Mouse (Mus musculus) thymus, adult 18-20 months (tissue): Measurements from ENCODE around the gene Grik5.
A peak's percentile ranks its signal among the peaks of the same experiment; 100 is the strongest.

Experiments
- DNase-seq, 2 experiments: peaks; one replicate each; pipeline ENCODE4 v3.0.0; 2022; ENCODE audit warnings: mixed read lengths in 2 of 2

Grik5 gene

DNA sequence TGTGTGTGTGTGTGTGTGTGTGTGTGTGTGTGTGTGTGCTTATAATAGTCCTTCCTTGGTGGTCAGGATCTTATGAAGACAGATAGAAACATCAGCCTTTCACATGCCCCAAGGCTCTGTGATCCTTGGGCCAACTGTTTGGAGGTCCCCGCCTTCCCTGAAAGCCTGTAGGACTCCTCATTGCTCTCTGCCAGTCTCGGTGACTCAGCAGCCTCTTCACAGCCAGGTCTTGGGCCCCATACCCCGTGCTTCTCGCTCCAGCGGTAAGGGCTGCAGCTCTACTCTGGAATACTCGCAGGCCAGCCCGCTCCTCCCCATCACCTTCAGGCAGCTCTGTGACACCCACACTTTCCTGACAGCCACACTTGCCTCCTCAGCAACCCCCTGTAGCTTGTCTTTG lies 45.7 kb downstream of the Grik5 start:
- no peak for DNase-seq

DNA sequence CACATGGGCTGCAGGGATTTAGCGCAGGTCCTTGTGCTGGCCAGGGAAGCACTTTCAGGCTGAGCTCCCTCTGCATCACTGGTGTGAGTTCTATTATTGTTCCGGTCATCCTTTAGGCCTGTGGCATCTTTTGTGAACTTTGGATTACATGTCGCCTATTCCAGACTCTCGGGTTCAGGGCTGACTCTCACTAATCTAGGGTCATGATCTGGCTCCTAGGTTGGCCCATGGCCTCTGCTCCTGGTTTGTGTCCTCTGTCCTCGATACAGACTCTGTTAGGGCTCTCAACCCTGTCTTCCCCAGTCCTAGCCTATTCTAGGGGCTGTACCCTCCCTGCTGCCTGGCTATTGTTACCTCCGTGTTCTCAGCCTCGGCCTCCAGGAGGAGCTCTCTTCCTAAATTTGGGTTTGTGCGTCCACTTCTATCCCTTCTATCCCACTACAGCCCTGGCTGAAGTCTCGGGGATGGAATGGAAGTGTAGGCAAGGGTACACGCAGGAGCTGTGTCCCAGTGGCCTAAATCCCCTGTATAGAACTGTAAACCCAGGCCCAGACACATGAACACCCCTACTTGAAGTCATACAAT lies 46.2 kb downstream of the Grik5 start:
- no peak for DNase-seq

DNA sequence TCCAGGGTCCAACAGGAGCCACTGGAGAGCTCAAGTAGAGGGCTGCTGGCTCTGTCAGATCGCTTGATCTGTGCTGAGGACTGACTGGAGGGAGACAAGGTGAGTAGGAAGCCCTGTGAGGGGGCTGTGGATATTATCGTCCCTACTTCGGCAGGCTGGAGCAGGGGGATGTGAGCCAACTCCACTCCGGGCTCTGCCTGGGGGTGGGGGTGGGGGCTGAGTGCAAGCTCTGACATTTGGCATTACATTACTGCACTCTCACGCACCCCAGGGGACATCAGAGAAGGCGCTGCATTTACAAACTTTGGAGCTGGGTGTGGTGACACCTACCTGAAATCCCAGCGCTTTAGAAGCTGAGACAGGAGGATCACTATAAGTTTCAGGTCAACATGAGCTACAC lies 60.6 kb downstream of the Grik5 start:
- no peak for DNase-seq

DNA sequence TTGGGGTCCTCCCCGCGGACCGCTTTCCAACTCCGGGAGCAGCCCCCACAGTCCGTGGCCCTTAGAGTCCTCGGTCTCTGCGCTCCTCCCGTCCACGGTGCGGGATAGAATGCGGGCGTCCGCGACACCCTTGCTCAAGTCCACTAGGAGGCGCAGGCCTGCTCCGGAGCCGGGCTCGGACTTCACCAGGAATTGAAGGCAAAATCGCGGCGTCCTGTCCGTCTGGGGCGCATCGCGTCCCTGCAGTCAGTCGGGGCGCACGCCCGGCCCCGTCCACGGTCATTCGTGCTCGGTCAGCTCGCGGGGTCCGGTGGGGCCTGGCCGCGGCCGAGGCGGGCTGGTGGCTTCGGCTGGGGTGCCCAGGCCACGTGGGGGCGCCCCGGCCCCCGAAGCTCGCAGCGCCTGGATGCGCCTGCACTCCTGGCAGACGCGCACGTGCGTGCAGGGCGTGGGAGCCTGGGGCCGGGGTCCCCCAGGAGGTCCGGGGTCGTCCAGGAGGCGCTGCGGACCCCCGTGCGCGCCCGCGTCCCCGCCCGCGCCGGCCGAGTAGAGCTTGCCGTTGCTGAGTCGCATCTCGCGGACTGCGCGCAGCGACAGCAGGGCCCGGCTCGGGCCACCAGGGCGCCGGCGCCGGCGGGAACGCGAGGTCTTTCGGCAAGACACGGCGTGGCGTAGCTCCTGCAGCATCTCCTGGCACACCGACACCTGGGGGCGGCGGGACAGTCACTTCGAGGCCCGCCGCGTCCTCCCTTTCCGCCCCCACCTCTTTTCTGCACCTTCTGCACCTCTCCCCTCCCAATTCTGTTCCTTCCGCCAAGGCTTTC lies 61.8 kb downstream of the Grik5 start:
- DNase-seq: no peak

DNA sequence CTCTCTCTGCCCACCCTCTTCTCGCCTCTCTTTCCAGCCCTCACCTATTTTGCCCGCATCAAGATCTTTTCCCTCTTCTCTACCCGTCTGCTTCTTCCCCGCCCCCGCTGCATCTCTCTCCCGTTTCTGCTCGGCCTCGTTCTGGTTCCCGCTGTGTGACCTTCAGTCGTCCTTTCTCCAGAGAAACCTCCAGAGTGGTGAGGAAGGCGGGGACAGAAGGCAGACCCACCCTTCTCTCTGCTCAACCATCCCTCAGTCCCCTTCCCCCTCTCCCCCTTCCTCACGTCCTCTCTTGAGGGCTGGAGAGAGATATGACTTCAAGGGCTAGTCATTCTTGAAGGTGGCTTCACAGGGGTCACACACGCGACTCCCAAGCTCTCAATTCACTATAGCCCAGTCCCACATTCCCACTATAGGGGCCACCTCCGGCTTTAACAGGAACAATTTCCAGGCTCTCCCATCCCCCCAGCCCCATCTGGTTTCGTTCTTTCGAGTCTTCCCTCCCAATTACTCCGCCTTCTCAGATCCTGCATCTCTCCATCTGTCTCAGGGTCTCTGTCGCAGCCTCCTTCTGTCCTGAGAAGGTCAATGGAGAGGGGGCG lies 62.9 kb downstream of the Grik5 start:
- DNase-seq: no peak

DNA sequence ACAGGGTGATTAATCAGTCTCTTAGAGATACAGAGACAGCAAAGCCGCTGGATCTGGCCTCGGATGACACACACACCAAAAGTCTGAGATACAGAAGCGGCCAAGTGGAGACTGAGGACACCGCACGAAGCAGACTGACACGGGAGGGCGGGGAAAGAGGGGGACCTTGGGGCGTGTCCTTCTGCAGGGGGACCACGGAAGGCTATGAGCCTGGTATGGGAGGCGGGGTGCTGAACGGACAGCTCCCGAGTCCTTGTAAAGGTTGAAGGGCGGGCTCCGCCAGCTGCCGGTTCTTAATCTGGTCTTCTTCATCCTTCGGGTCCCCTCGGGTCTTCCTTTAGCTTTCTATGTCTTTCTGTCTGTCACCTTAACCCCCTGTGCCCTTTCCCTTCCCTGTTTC lies 63.5 kb downstream of the Grik5 start:
- DNase-seq: peak; percentile 30 to 37

DNA sequence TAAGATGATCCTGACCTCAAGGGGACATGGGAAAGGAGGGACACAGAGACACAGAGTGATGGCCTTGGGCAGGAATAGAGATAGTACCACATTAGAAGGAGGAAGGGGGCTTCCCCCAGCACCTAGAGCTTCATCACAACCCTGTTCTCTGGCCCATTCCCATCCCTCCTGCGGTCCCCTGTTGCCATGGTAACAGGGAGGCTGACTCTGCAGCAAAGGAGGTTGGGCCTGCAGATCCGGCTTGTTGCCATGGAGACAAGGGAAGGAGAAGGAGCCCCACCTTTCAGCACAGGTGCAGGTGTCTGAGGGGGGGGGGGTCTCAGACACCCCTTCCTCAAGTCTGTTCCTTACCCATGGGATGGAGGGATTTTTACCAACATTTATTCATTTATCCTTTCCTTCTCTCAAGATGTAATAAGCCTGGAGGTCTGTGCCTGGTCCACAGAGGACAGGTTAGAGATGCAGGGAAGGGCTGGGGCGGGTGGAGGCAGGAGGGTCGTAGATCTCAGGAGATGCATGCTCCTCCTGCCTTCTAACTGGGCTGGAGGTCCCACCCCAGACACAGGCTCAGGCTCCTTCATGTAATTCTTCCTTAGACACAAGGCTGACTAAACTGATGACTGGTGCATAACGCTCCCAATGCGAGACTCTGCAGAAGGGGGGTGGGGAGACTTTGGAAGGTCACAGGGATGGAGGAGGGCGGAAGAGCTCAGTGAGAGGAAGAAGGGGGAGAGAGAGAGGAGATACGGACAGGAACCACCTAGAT lies 64.4 kb downstream of the Grik5 start:
- DNase-seq: no peak

DNA sequence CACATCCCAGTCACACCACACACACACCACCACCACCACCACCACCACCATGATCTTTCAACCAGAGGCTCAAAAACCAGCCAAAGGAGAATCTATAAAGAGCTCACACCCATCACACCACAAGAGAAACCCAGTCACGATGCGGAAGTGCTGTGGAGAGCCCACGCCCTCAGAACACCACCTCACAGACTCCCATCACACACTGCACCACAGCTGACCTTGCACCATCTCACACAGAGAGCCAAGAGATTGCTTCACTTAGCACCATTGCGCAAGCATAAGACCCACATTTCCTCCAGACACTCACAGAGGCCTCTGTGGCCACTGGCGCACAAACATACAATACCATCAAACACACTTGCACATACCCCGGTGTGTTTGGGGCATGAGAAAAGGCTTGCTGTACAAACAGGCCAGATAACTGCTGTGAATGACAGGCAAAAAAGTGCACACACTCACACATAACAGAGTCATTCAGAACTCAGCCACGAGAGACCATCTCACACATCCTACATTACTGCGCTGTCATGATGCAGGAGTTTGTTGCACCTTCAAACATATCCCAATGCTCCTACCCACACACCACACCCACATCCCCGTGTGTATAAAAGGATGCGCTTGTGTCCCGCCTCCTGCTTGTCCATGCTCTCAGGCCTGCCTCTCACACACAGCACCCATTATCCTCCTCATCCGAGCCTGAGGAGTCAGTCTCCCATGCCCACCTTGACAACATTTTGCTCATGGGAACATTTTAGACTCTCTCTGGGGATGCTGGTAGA lies 65.4 kb downstream of the Grik5 start:
- DNase-seq: no peak

DNA sequence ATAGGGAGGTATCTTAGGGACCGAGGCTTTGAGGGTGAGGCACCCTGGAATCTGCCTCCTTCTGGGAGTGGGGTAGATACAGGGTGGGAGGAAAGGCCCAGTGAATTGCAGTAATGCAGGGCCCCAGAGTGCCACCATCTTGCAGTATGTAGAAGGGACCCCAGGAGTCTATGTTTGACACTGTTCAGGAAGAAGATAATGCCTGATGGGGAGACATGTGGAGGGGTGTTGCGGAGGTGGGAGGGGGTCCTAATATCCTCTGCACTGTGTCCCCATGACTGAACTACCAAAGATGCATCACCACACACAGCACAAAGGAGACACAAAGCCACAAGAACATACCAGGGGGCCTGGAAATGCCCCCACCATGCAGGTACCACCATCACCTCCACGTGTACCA lies 66.0 kb downstream of the Grik5 start:
- no peak for DNase-seq

DNA sequence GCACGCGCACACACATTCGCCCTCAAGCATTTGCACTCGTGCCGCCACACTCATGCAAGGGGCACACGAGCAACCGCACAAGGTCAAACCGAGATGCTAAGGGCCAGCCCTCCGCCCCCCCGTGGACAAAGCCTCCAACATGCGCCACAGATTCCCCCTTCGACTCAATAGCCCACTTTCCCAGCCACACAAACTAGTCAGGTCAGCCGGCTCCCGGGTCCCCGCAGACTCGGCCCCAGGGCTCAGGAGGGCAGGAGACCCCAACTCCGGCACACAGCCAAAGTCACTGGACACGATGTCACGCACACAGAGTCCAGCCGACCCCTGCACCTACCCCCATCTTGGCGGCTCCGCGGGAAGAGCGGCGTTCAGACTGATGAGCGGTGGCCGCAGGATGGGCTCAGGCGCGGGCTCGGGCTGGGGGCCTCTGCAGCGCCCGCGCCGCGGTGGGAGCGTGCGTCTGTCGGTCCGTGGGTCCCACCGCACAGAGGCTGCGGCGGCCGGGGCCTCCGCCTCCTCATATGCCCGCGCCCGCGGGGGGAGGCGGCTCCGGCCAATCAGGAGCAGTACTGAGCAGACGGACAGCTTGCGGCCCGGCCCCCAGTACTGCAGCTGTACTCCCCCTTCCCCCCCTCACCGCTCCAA lies 66.6 kb downstream of the Grik5 start, which contains the start of gene Atp1a3:
Gene Atp1a3, minus strand, starts transcription at position 538 of the 645 bp plus-strand sequence.
- no peak for DNase-seq

DNA sequence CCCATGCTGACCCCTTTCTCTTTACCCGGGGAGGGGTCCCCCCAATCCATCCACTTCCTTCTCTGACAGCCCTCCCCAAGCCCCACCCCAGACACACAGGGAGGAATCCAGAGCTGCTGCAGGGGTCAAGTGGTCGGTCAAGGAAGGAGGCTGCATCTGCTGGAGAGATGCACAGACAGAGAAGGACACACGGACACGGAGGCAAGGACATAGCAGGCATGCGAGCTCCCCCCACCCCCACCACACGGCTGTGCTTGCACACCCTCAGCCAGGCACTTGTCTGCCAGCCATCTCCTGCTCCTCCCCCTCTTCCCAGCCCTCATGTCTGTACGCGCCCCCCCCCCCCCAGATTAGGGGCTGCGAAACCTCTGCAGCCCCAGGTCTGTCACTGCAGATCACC lies 67.3 kb downstream of the Grik5 start:
- DNase-seq: no peak

DNA sequence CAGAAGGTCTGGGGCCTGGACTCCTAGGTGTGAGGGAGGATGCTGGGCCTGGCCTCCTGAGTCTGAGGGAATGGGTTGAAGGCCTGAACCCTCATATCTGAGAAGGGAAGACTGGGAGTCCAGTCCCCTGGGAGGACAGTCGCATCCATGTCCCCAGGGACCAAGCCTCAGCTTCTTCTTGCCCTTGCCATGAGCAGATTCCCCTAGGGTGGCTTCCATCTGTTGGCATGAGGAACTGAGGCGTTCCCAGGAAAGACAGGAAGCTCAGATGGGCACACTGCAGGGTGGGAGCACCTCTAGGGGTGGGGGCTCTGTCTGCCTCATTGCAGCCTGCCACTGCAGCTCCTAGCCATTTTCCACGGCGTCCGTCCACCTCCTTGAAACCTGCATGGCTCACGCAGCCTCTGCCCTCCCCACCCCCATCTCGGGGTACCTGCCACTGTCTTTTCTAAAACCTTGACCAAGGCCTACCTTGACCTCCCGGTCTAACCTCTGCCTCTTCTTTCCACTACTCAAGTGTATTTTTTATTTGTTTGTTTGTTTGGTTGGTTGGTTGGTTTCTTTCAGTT lies 68.2 kb downstream of the Grik5 start:
- no peak for DNase-seq

DNA sequence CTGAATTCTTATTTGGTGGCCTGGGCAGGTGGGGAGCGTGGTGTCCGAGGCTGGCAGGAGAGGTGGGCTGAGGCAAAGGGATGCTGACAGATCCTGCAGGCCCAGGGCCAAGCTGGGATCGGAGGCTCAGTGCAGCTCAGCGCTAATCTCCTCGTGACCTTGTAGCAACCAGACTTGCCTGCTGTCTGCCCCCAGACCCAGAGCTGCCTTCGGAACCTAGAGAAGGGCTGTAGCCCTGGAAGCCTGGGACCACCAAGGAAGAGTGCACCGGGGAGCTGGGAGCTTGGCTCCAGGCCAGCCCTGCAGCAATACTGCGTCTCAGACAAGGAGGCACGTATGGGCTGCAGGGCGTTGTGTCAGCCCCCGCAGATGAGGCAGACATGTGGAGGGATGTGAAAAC lies 68.9 kb downstream of the Grik5 start:
- no peak for DNase-seq

DNA sequence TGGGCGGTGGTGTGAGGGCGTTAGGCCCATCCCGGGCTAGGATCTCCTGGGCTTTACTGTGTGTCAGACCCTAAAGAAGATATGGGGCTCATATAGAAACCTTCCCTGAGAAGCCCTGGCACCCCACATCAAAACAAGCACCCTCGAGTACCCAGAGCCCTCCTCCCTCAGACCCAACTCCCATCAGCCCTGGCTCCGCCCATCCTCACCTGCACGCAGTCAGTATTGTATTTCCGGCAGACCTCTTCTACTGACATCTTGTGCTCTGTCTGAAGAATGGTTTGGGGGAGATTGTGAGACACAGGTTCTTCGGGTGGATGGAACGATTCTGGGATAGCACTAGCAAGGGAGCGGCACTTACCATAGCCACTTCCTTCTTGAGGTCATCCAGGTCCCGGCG lies 71.4 kb downstream of the Grik5 start:
- DNase-seq: peak; percentile 59 to 80

DNA sequence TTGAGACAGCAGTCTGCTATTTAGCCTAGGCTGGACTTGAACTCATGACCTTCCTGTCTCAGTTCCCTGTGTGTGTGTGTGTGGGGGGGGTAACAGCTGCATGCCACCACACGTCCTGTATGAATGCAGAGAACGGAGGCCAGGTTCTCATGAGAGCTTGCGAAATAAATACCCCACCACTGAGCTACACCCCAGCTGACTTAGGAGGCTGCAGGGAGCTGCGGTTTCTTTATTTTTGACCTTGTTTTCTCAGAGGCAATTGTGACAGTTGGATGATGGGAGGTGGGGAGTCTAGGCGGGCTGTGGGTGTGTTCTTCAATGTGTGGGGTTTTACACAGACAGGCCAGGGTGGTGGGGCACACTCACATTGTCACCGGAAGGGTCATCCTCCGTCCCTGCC lies 71.9 kb downstream of the Grik5 start:
- peak; percentile 29 to 63 for DNase-seq

DNA sequence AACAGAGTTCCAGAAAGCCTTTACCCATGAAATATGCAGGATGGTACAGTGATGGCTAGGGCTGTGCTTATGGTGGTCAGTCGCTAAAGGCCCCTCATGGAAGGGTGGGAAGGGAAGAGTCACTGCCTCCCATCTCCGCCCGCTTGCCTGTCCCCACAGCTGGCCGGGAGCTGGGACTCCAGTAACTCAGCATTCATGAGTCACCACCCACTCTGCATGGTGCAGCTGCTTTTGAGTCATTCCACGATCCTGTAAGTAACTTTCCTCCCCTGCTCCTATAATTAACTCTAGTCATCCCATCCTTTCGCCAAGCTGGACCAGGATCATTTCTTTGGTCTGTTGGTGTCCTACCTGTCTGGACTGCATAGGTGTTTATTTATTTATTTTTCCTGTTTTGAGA lies 79.1 kb downstream of the Grik5 start:
- no peak for DNase-seq

DNA sequence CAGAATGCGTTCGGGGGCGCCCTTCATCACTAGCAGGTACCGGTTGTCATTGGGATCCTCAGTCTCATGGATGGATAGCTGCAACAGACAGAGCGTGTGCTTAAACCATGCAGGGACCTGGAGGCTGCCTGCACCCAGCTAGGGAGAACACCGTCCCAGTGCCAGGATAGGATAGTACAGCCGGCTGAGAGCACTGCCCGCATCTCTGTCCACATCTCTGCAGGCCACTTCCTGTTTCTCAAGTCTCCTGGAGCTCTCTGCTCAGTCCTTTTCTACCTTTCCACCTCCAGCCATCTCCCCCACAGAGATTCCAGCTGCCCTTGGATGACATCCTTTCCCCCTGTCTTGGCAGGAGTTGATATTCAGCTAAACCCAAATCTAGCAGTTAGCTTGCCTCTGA lies 81.7 kb downstream of the Grik5 start:
- no peak for DNase-seq

DNA sequence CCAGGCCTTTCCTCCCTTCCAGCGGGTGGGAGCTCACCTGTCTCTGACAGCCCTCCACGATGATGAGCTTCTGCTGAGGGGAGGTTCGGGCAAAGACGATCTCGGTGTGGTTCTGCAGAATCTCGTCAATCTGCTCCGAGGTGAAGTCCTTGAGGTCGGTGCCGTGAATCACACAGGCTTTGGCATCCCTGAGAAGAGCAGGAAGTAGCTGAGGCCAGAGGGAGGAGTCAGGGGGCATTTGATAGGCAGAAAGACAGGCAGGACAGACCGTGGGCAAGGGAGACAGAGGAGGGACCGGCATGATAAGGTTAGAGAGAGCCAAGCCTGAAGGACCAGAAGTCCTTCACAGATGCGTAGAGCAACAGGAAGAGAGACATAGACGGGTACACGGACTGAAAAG lies 84.2 kb downstream of the Grik5 start:
- no peak for DNase-seq

DNA sequence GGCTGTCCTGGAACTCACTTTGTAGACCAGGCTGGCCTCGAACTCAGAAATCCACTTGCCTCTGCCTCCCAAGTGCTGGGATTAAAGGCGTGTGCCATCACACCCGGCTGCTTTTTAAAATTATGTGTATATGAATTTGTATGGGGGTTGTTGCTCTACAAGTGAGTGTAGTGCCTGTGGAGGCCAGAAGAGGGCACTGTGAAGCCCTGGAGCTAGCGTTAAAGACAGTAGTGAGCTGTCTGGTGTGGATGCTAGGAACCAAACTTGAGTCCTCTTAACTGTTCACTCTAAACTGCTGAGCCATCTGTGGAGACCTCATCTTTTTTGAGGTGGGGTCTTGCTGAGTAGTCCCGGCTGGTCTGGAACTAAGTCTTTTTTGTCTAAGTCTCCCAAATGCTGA lies 86.3 kb downstream of the Grik5 start:
- no peak for DNase-seq

DNA sequence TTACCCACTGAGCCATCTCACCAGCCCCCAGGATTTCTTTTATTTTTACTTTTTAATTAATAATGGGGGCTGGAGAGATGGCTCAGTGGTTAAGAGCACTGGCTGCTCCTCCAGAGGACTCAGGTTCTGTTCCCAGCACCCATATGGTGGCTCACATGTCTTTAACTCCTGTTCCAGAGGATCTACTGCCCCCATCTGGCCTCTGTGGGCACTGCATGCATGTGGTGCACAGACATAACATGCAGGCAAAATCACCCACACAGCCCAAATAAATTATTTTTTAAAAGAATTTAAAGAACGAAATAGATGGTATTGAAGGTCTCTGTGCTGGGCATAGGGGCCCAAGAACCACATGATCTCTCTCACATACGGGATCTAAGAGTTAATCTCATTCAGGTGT lies 87.8 kb downstream of the Grik5 start:
- no peak for DNase-seq

DNA sequence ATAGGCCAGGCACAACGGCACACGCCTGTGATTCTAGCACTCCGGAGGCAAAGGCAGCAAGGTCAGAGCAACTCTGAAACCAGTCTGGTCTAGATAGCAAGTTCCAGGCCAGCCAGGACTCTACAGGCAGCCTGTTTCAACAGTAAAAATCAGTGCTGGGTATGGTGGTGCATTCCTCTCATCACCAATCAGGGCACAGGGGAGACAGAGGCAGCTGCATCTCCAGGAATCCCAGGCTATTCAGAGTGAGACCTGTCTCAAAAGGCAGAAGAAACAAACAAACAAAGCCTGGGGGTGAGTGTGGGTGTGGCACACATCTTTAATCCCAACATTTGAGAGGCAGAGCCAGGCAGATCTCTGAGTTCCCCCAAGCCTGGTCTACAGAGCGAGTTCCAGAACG lies 88.8 kb downstream of the Grik5 start:
- DNase-seq: no peak

DNA sequence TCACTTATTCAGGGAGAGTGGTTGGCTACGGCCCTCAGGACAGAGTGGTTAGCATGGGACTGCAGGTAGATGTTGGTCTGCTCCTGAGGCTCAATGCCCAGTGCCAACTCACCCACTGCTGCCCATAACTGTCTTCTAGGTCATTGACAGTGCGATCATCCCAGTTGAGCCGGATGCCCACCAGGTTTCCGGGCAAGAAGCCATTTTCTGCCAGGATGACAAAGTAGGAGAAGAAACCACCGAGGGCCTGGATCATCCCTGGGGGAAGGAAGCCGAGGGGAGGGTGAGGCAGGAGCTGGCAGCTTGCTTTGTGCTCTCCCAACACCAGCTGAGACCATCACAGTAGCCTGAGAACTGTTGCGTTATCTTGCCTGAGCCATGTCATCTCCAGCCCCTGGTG lies 91.7 kb downstream of the Grik5 start:
- DNase-seq: no peak
